Mouse (Mus musculus) layer of hippocampus, adult 11-12 months (tissue): ENCODE results near the gene Whrn.
A peak's percentile ranks its signal among the peaks of the same experiment; 100 is the strongest.

Experiments used
- DNase-seq: peaks from one replicate; pipeline ENCODE4 v3.0.0; 2022; ENCODE audit warnings: low spot score

The Whrn gene

DNA sequence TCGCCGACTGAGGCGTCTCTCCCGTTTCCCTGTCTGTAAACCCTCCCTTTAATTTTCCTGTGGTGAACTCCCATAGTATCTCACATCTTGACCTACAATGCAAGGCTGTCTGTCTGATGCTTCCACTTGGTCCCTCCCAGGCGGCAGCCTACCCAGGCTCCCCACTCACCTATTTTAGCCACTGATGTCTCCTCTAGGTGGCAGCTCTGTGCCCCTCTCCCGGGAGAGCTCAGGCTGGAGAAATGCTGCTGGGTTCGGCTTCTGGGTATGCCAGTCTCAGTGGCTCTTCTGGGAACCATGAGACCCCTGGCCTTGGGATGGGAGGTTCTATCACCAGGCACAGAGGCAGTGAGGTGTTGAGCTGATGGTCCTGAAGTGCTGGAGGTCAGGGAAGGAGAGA lies 118.3 kb downstream of the Whrn start:
- no peak for DNase-seq

DNA sequence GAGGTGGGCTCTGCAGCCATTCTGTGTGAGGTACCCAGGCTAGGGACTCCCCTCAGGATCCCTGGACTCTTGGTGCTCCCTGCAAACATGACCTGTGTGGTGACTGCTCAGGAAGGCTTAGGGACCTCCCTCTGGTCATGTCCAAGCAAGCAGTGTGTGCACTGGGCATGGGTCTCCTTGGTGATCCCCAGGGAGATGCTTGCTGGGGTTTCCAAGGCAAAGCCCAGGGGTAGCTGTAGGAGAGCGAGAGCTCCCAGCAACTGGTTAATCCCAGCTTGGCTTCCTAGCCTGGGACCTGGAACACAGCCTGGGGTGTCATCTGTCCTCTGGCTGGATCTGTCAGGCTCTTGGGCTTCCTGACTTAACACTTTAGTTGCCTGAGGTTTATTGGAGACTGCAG lies 120.4 kb downstream of the Whrn start:
- DNase-seq, result no peak

DNA sequence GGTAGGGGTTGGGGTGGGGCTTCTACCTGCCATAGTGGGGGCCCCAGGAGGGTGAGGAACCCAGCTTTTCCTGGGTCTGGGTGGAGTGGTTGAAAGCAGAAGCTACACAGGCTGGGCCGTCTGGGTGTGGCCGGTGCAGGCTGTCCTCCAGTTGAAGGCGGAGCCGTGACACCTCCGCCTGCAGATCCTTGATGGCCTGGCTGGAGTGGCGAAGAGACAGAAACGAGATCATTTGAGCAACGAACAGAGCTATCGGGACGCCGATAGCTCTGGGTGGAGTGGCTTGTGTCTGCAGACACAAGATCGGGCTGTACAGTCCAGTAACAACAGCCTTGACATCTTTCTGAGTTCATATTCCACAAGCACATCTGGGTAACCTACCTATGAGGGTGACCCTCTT lies 121.5 kb downstream of the Whrn start:
- no peak for DNase-seq

DNA sequence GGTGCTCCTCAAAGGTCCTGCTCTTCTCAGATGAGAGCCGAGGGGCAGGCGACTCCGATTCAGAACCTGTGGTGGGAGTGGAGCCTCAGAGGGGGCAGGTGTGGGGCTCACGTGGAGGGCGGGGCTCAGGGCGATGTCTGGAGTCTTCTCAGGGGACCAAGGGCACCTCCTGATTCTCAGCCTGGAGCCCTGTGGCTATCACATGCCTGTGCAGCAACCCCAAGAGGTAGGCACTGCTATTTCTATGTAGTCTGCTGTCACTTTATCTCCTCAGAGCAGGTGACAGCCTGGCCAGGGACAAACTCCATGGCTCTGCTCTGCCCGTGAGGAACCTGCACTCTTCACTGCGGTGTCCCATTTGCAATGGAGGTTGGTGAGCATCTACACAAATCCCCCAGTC lies 122.4 kb downstream of the Whrn start:
- DNase-seq, result no peak

DNA sequence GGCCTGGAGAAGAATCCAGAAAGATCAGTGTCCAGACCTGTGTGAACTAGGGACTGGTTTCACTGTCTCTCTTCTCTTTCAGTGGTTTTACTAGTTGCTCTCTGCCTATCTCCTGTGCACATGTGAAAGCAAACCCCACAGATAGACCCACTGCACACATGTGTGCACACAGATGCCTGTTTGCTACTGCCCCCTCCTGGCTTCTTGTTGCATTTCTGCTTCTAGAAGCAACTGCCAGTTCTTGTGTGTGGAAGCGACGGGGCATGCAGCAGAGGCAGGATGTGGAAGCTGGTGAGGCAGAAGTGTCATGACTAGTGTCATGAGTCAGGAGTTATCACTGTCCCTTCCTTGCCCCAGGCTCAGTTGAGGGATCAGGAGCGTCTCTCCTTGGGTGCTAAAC lies 123.9 kb downstream of the Whrn start:
- no peak for DNase-seq

DNA sequence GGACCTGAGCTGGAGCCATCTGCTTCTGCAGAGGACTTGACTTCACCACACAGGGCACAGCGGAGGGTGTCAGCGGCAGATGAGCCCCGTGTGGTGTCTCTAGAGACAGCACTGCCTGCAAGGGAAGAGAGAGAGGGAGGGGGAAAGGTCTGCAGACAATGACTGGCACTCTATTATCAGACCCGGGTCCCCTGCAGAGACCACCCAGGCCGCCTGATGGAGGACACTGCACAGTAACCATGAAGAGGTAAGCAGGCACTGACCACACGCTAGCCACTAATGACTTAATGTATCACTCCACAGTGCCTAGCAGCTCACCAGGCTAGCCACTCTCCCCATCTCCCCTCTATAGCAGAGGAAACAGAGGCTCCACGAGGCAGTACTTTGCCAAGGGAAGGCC lies 124.9 kb downstream of the Whrn start:
- no peak for DNase-seq

DNA sequence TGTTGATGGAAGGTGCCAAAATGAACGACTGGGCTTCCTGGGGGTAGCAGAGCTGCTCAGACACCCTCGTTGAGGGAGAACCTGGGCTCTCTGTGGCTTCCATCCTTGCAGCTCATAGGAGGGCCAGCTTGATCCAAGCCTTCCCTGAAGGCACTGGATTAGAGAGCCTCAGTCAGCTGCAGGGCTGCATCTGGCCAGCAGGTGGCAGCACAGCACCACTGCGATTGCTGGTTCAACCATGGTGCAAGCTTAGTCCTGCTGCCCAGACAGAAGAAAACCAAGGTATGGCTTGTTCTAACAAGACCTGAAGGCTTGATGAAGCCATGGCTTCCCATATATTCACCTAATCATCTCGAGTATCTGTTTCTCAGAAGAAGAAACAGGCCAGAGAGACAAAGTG lies 127.2 kb downstream of the Whrn start:
- DNase-seq, result peak; percentile 93
